Mouse (Mus musculus): Measurements from ENCODE around the gene Insr. TPM values are rescaled to one million over a fixed set of nuclear protein-coding genes. Genes with fewer than 3 reads are reported as not detected.
"Not testable (repeated sequence)": the region's sequence is repeated elsewhere in the genome, so short reads cannot be mapped to it uniquely, and the experiment has no call there.

Insr gene
- 10 to 100 TPM; 46.9 to 47.6 TPM for total RNA-seq (2021)
- long read RNA-seq, partial matches to known transcripts: 0 of 1 reads
- long read RNA-seq, other reads (novel, unspliced or antisense): 1 of 1 reads

DNA sequence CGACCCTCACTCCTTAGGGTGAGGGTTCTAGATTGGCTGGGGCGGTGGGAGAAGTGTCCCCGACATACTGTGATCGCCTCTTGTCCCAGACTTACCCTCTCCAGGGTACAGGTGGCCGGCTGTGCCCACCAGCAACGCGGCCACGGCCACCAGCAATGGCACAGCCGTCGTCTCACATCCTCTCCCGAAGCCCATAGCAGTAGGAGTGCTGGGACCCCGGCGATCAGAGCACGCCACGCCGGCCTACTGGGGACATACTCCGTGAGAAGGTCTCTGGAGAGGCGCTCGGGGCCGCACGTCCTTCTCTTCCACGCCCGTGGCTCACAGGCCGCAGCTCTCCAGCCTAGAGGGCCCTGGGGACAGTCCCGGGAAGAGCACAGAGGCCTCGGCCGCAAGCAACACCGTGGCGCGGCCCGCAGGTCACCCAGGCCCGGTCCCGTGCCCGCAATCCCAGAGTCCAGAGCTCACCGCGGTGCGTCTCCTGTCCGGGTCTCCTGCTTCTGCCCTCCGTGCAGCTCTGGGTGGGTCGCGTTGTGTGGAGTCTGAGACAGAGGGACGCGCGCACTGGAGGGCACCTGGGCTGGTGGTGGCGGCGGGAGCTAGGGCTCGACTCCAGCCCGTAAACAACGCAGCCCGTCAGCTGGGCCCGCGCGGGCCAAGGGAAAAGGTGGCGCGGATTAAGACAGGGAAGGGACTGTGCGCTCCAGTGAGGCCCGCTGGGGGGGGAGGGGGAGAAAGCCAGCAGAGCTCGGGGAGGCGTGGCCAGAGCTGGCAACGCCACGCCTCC, at the start of gene Insr:
Gene Insr, minus strand, starts transcription at position 684 of the 787 bp plus-strand sequence.
- DNase-seq (ENCODE audit: low spot score in 2 of 2): peak; percentile 86 to 95

DNA sequence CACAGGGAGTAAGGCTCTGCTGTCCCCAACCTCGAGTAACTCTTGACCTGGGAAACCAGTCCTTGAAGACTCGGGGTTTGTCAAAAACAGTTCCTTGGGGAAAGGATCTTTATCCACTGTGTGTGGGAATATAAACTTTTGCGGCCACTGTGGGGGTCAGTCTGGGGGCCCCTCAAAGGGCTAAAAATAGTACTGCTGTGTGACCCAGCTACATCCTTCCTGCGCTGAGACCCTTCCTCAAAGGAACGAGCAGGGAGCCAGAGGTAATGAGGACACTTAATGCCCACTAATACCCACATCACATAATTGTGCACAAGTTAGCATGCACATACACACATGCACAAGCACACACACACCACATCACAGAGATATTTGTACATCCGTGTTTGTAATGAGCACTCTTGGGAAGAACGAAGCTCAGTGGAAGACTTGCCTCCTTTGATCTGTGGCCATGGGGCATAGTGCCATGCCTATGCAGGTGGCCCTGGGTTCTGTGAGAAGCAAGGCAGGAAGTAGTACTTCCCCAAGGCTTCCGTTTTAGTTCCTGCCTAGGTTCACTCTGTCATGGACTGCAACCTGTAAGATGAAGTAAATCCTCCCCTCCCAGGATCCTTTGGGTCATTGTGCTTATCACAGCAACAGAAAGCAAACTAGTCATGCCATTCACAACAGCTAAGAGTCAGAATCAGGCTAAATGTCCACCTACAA, 48.3 kb upstream of the Insr start:
- DNase-seq (ENCODE audit: low spot score in 2 of 2): no peak

DNA sequence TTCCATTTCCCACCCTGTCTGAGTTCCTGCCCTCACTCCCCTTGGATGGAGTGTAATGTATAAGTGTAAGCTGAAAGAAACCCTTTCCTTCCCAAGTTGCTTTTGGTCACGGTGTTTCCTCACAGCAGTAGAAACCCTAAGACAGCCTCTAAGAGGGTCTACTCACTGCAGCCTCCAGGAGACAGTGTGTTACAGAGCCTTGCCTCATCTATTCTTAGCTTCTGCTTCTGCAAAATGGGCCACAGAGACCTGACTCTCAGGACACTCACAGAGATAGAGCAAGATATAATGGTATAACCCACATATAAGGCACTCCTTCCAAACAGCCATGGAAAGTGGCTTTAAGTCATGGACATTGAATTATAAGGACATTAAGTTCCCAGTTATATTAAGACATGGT, 47.6 kb upstream of the Insr start:
- DNase-seq (ENCODE audit: low spot score in 2 of 2): no peak

DNA sequence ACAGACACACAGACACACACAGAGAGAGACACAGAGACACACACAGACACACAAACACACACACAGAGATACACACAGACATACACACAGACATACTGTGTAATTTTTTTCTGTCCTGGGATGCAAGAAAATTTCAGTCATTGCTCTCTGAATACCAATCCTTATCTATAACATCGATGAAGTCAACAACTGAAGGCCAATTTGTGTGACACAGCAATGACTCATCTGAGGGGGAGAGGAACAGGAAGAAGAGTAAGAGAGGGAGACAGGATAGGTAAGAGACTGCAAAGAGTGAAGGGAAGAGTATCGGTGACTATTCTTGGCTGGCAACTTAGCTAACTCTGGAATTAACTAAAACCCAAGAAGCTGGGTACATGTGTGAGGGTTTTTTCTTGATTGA, 44.8 kb upstream of the Insr start:
- no peak for DNase-seq (ENCODE audit: low spot score in 2 of 2)

DNA sequence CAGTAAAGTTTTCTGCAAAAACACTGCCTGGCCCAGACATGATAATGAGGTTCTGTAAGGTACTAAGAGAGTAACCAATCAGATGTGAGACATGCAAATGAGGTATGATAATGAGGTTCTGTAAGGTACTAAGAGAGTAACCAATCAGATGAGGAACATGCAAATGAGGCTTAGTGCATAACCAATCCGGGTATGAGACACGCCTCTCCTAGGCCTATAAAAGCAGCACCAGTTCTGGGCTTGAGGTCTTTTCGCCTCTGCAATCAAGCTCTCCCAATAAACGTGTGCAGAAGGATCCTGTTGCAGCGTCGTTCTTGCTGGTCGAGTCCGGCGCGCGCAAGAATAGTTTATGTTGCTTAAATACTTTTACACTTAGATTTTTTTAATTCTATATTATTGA, 39.9 kb upstream of the Insr start:
- DNase-seq (ENCODE audit: low spot score in 2 of 2): not testable (repeated sequence)

DNA sequence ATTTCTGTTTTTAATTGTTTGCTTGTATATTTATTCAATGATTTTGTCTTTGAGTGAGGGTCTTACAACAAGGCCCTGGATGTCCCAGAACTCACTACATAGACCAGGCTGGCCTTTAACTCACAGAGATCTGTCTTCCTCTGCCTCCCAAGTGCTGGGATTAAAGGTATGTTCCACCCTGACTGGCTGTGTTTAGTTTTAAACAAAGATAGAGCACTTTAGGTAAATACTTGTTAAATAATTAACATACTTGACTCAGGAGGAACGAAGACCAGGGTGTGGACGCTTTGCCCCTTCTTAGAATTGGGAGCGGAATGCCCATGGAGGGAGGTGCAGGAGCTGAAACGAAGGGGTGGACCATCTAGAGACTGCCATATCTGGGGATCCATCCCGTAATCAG, 37.2 kb upstream of the Insr start:
- no peak for DNase-seq (ENCODE audit: low spot score in 2 of 2)

DNA sequence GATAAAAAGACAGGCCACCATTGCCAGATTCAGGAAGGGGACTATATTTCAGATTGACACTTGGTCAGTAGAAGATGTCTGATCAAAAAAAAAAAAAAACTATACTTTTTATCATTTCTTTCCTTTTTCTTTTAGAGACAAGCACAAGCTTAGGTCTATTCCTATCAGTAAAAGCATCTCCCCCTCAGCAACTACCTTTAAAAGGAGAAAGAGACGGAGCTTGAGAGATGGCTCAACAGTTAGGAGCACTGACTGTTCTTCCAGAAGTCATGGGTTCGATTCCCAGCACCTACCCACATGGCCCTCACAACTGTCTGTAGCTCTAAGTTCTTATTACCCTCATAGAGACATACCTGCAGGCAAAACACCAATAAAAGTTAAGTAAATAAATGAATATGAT, 34.9 kb upstream of the Insr start:
- DNase-seq (ENCODE audit: low spot score in 2 of 2): no peak

DNA sequence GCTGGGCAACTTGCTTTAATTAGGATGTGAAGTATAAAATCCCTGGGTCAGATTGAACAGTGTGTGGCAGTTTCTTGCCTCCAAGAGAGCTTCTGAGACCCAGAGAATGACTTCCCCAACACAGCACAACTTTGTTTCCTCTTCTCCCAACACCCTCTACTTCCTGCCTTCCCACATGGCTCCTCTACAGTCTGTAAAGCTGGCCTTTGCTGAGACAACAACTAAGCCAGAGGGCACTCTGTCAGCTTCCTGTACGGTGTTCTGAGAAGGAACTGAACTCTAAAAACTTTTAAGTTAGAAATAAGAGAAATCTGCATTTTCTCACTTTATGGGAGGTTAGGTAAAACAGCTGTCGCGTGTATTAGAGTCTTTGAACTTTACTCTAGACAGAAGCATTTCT, 34.4 kb upstream of the Insr start:
- DNase-seq (ENCODE audit: low spot score in 2 of 2): no peak

DNA sequence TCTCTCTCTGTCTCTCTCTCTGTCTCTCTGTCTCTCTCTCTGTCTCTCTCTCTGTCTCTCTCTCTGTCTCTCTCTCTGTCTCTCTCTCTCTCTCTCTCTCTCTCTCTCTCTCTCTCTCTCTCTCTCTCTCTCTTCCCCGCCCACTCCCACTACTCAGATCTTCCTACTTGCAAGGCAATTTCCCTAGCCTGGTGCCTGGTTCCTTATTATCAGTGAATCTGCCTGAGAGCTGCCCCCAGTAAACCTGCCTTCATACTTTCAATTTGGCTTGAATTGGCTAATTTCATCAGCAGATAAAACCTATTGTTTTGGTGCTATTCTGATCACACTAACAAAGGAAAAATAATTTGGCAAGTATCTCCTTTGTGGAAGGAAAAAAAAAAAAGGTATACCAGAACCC, 34.0 kb upstream of the Insr start:
- not testable (repeated sequence) for DNase-seq (ENCODE audit: low spot score in 2 of 2)

DNA sequence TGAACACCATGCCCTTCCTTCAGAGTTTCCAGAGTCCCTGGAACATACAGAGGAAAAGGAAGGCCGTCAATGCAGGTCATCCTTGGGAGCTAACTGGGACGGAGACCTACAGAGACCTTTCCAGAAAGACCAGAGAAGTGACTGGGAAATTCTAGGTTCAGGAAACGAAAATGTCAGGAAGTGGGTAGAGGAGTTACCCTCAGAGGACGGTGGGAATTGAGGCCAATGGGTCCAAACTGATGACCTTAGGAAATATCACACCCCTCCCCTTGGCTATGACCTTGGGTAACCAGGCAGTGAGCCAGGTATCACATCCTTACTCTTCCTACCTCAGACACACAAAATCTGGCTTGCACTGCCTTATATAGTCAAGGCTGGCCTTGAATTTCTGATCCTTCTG, 32.1 kb upstream of the Insr start:
- no peak for DNase-seq (ENCODE audit: low spot score in 2 of 2)

DNA sequence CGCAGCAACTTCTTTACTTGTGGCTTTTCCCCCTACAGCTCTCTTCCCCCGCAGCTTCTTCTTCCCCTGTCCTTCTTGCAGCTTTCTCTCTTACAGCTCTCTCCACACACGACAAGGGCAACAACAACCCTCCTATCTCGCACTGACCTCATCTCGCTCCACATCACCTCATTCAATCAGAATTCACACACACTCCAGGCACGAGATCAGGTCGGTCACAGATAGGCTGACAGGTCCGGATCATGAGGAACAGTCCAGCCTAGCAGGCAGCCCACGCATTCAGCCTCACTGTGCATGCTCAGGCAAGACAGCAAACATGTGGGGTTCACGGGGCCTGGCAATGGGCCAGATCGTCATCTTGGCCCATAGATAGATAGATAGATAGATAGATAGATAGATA, 30.2 kb upstream of the Insr start:
- DNase-seq (ENCODE audit: low spot score in 2 of 2): no peak

DNA sequence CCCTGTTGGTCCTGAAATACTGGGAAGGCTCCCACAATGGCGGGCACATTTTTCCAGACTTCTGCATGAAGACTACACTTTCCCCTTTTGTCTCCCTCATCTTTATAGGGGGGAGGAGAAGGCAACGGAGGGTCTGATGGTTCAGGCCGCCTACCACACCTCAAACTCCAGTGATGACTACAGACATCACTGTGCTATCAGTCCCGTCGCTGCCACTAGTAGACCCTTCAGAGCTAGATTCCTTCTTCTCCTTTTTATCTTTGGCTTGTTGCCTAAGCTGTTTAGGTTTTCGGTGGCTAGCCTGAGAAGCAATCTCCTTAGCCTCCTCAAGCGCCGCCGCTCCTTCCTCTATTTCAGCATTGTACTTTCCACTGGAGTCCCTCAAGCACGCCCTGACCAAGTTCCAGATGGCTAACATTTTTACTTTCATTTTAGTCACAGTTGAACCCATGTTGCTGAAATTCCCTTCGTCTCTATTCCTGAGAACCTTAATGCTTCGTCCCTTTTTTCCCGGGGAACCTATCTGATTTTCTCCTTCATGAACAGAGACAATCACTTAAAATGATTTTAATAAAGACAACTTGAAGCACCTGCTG, 28.9 kb upstream of the Insr start:
- peak in 1 of 2 experiments; percentile 5 for DNase-seq (ENCODE audit: low spot score in 2 of 2)

DNA sequence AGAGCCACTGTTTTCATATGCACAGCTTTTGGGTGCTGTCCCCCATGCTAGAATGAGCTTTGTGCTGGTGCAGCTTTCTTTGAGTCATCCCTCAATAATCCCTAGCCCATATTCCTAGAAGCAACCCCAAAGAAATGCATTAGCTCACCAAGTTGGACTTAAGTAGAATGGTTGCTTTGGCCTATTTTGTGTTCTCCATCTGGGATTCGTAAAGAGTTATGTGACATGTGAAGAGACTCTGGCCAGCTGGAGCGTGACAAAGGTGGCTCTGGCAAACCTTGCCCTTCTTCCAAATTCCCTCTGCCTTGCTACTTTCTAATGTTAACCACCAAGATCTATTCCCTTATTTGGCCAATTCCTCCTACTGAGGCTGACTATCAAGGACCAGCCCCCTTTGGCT, 22.7 kb upstream of the Insr start:
- DNase-seq (ENCODE audit: low spot score in 2 of 2): no peak

DNA sequence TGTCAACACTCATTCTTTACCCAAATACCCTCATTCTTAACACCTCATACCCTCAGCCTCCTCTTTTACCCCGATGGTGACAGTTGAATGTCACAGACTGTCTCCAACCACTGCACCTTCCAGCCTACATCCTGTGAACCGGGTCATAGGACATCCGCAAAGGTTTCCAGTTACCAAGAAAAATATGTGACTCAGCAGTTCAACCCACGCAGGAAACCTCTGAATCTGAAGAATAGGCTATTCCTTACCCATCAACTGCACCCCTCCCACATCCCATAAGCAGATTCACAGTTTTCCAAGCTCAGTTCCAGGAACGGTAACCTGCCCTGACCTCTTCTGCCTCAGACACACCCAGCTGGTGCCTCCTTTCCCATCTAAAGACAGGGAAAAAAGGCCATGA, 19.9 kb upstream of the Insr start:
- DNase-seq (ENCODE audit: low spot score in 2 of 2): no peak

DNA sequence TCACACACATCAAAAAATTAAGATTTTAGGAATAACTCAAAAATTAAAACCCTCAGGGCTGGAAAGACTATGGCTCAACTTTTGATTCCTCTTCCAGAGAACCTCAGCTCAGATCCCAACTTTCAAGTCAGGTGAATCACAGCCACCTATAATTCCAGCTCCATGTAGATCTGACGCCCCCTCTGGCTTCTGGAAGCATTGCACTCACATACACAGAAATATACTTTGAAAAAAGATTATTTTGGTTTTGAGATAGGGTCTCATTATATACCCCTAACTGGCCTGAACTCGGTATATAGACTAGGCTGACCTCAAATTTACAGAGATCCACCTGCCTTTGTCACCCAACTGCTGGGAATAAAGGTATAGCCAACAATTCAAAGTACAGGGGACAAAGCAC, 6.4 kb upstream of the Insr start:
- DNase-seq (ENCODE audit: low spot score in 2 of 2): no peak

DNA sequence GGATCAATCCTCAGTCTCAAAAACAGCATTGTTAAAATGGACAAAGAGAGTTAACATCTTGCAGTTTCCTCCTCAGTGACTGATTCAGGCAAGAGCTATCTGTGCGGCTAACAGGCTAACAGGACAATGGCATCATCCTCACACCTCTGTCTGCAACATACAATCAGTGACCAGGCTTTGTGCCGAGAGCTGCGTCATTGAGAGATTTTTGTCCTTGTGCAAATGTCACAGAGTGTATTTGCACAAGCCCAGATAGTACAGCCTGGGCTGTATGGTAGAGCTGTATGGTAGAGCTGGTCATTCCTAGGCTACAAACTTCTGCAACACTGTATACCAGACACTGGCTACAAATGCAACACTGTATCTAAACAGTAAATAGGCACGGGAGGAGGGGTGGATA, 5.2 kb upstream of the Insr start:
- no peak for DNase-seq (ENCODE audit: low spot score in 2 of 2)

DNA sequence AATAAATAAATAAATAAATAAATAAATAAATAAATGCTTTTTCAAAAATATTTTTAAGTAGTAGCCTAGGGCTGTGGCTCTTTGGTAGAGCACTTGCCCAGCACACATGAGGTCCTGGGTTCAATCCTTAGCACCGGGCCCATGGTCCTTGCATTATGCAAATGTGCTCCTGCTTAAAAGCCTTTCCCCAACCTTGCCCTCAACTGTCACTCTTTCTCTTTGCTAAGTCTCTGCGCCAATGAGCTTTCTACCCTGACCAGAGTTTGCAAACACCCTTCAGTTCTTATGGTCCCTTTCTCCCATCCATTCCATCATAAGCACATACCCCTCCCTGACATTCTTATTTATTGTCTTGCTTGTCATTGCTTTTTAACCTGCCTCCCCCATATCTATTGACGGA, 1.9 kb upstream of the Insr start:
- no peak for DNase-seq (ENCODE audit: low spot score in 2 of 2)

DNA sequence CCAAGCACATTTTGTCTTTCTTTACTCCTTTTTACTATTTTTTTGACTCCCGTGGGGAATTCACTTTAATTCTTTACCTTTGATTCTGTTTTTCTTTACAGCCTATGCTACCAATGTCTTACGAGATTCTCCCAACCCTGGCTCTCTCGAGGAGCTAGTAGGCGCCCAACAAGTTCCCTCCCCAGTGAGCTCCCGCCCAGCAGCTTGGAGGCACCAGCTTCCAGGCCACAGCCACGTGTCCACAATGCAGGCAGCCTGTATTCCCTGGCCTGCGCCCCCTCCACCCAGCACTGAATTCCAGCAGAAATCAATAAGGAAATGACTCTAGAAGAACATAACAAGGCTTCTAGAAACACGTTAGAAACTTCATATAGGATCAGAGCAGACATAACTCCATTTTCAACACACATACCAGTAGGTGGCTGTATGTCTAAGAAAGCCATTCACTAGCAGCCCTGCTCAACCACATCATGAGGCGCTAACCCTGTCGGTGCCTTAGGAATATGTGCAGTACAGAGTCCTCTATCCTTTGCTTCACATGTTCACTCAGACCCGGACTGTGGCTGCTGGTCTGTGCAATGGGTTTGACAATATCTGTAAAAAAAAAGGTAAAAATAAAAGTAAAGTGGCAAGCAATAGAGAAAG, 971 bp upstream of the Insr start:
- peak in 1 of 2 experiments; percentile 30 for DNase-seq (ENCODE audit: low spot score in 2 of 2)

DNA sequence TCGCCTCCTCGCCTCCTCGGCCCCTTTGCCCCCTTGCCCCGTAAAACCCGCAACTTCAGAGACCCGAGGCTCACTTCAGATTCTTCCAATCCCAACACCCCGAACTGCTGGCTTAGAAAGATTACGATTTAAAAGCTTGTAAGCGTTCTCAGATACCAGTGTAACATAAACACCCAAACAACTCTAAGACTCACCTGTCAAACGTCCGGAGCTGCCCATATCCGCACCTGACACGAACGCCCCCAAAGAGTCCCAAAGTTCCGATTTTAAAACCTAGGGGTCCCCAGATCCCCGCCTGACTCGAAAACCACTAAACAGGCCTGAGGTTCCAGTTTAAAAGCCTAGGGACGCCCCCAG, 282 bp upstream of the Insr start:
- DNase-seq (ENCODE audit: low spot score in 2 of 2): no peak

DNA sequence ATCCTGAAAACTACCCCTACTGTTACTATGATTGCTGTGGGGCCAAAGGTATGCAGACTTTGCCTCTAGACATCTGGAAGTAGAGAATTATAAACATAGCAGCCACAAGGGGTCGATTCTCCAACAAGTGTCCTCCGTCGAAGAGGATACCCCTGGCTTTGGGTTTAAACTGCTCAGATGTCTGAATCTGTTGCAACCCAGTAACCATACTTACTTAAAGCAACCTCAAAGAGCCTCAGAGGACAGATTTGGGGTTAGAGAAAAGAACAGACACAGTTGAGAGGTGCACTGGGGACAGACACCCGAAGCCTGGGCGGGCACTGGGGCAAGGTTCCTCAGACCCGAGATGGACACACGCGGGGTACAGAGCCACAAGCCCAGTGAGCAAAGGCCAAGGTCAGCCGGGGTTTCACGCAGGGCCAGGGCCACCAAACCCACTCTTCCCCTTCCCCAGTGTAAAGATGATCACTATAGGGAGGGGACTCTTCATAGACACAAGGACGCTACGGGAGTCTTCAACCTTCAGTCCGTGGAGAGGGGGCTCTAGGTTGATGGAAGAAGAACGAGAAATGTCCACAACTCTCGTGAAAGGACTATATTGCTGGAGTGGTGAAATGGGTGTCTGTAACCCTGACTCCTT, 1.1 kb downstream of the Insr start:
- DNase-seq (ENCODE audit: low spot score in 2 of 2): no peak

DNA sequence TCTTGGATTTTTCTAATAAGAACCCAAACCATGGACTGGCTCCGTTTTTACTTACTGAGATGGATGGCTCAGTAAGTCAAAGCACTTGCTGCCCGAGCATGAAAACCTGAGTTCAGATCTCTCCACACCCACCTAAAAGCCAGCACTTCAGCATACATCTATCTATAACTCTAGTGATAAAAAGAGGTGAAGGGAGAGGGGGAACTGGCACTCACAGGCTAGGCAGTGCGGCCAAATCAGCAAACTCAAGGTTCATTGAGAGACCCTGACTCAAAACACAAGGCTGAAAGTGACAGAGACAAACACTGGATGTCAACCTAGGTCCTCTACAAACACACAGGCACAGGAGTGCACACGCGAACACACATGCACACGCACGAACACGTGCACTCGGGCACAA, 2.2 kb downstream of the Insr start:
- DNase-seq (ENCODE audit: low spot score in 2 of 2): no peak

Data from layer of hippocampus, adult 18-20 months (tissue).